ENCODE assay signal across 24 mouse cellular contexts in the genomic region with DNA sequence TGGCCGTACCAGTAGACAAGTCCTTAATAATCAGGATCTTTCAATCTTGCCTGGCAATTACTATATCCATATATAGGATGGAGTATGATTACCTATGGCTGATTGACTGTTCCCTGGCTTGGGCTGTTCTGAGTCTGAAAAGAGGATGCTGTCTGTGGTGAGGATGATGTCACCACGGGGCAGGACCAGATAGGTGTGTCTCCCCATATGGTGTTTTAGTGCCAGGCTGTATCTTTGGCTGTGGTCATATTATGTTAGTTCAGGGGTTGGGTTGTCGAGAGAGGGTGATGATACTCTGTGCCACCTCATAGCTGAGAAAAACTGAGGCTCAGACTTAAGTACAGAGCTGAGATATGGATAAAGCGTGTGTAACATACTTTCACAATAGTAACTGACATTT. TPM values are rescaled to one million over a fixed set of nuclear protein-coding genes. Genes with fewer than 3 reads are reported as not detected.
DNase-seq lines count a peak whose midpoint lies in the region; ATAC-seq lines count a peak whose summit lies in the region.
"Had no signal": no experiment of that assay in that cellular context is flagged by ENCODE, and none has a peak within 500 bp of the region (broad histone marks: within the 10 kb centered on the region; RNA-seq: fewer than 3 reads in every experiment).

No protein-coding gene starts in this region.

- ATAC-seq in monocyte, adult 5-6 weeks (replicated peaks; ENCODE audit: insufficient number of reproducible peaks, low FRiP score, low TSS enrichment, poor library complexity, severe bottlenecking): peak; percentile 50; the same call in 1 of the 2 replicates
- ATAC-seq: forebrain, embryonic 15.5 days; hindbrain, postnatal 0 days; Patski had no signal

- intact Hi-C loops in gastrocnemius, postnatal 14 days (cut with DNase I; ENCODE audit: low total_unique reads): no loop called here

- peak; percentile 47 for DNase-seq in cerebellum, adult 9-11 months
- DNase-seq in cerebellum, postnatal 4 days (ENCODE audit: low spot score in 2 of 2): no peak
- peak; percentile 39 for DNase-seq in CD4-positive helper T cell, adult 2 months (ENCODE audit: low read depth, low spot score)
- peak; percentile 71 for DNase-seq in induced T-regulatory cell, adult 2 months (ENCODE audit: low read depth)
- no peak for DNase-seq in gastrocnemius, postnatal 14 days
- DNase-seq in right cerebral cortex, postnatal 10 days (ENCODE audit: low spot score in 2 of 2): no peak
- no peak for DNase-seq in right cerebral cortex, postnatal 25 days
- DNase-seq: adrenal gland, adult 2 months; adrenal gland, postnatal 14 days; cerebellum, adult 11 months; cerebellum, postnatal 14 days; embryo, embryonic 11 days; heart, adult 18-20 months; heart, postnatal 10 days; heart, postnatal 36 days had no signal

RNA-seq across cellular contexts. Expression of gene Gm49337, which starts 11.9 kb away (rescaled TPM):
- 0.76 TPM in 1 of 3 replicates, not detected in the others for total RNA-seq in monocyte, adult 5-6 weeks (2017)
- total RNA-seq in gastrocnemius, postnatal 14 days (2021): under 1 TPM in 1 of 2 experiments, not detected in 1; 0.47 TPM
- total RNA-seq: adrenal gland, postnatal 14 days; adrenal gland, postnatal 4 days; CH12.LX; G1E; gastrocnemius, postnatal 4 days; heart, adult 18-20 months; heart, postnatal 36 days; hindbrain, postnatal 0 days had no signal

RNA-seq across cellular contexts. Expression of gene 1700042G07Rik, which starts 11.9 kb away (rescaled TPM):
- not detected in 3 replicates for total RNA-seq in monocyte, adult 5-6 weeks (2017)
- total RNA-seq in gastrocnemius, postnatal 14 days (2021): not detected
- total RNA-seq: adrenal gland, adult 2 months; adrenal gland, postnatal 14 days; adrenal gland, postnatal 4 days; CH12.LX; G1E; gastrocnemius, adult 8-10 months; gastrocnemius, postnatal 4 days; heart, adult 18-20 months; heart, postnatal 10 days; heart, postnatal 36 days; hindbrain, postnatal 0 days had no signal

RNA-seq across cellular contexts. Expression of gene Tspan1, which starts 17.7 kb away (rescaled TPM):
- total RNA-seq in monocyte, adult 5-6 weeks (2017): not detected in 3 replicates
- total RNA-seq in gastrocnemius, postnatal 14 days (2021): not detected
- total RNA-seq: adrenal gland, adult 2 months; adrenal gland, postnatal 14 days; gastrocnemius, adult 8-10 months; gastrocnemius, postnatal 4 days; heart, postnatal 36 days had no signal

RNA-seq across cellular contexts. Expression of gene Lurap1, which starts 33.9 kb away (rescaled TPM):
- 0.19 TPM in 1 of 3 replicates, not detected in the others for total RNA-seq in monocyte, adult 5-6 weeks (2017)
- 10 to 100 TPM; 10.8 to 13.4 TPM for total RNA-seq in gastrocnemius, postnatal 14 days (2021)
- total RNA-seq: CH12.LX had no signal

RNA-seq across cellular contexts. Expression of gene Pik3r3, which starts 36.3 kb away (rescaled TPM):
- 0.87 to 2.9 TPM in 2 of 3 replicates, not detected in the other for total RNA-seq in monocyte, adult 5-6 weeks (2017)
- 10 to 100 TPM in 1 of 2 experiments, 1 to 10 TPM in 1; 7.7 to 11.3 TPM for total RNA-seq in gastrocnemius, postnatal 14 days (2021)

Comparison
In these comparisons a context has a peak if more than half of its experiments do, and no peak if none do; other contexts are left out.
1. DNase-seq: peak in cerebellum, adult 9-11 months (single experiment), CD4-positive helper T cell, adult 2 months (single experiment) and induced T-regulatory cell, adult 2 months (single experiment); none in cerebellum, postnatal 4 days (0 of 2), gastrocnemius, postnatal 14 days (single experiment), right cerebral cortex, postnatal 10 days (0 of 2) and right cerebral cortex, postnatal 25 days (single experiment).